Mouse (Mus musculus) heart, adult 2 months (tissue): ENCODE measurements at regions not wholly inside any gene's neighbourhood (a gene's known extent, or its start where the extent isn't known, plus 50 kb on each side); places are given as distances from the start of the nearest gene placed in this dataset.

Experiments used
- CTCF ChIP-seq: fragments of 200-600 bp; IDR thresholded peaks from 2 replicates; pipeline ENCODE4 v1.8.1; 2022; ENCODE audit warnings: antibody characterized with exemption, mild to moderate bottlenecking, moderate library complexity
- EP300 ChIP-seq: fragments of 200-500 bp; IDR thresholded peaks from 2 replicates; pipeline ENCODE4 v1.6.1; 2011; ENCODE audit warnings: low read depth, low read length, control low read depth; ENCODE audit not compliant: insufficient read depth
- POLR2A ChIP-seq: fragments of 200-500 bp; IDR thresholded peaks from 2 replicates; pipeline ENCODE4 v1.6.1; 2011; ENCODE audit warnings: mild to moderate bottlenecking, low read depth, low read length, control low read depth; ENCODE audit not compliant: insufficient read depth

- no peak for TF ChIP-seq CTCF
- TF ChIP-seq EP300, result no peak
- no peak for TF ChIP-seq POLR2A
Observed at GRCm38 (mm10) chr13:107933598-107934571, 110.4 kb upstream of the Smim15 start.
